Mouse (Mus musculus) ovary, adult 18-20 months (tissue): ENCODE measurements around the gene Nos1ap.

Experiments used
- DNase-seq: peaks from one replicate; pipeline ENCODE4 v3.0.0; 2022; ENCODE audit warnings: low spot score, mixed read lengths

Gene Nos1ap

DNA sequence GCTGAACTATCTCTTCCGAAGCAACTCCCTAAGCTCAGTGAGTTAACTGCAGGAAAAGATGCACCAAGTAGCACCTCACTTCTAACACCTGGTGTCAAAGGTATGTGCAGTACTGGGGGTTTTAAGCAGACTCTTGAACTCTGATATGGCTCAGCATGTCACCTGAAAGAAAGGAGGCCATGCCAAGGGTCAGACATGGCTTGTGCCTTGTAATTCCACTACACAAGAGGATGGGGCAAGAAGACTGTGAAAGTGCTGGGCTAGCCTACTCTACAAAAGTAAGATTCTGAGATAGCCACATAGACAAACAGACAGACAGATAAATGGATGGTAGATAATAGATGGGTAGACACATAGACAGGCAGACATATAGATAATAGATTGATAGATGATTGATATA is 87.7 kb downstream of the Nos1ap start:
- no peak for DNase-seq

GRCm38 (mm10) chr1:170501556-170501955 is 88.1 kb downstream of the Nos1ap start:
- DNase-seq = no peak

- DNase-seq = peak; percentile 30
Measured at GRCm38 (mm10) chr1:170499891-170500290, 89.8 kb downstream of the Nos1ap start.

- DNase-seq = no peak
Measured at GRCm38 (mm10) chr1:170499466-170499865, 90.2 kb downstream of the Nos1ap start.

GRCm38 (mm10) chr1:170498645-170499044 is 91.0 kb downstream of the Nos1ap start:
- DNase-seq = no peak

GRCm38 (mm10) chr1:170496221-170496620 is 93.4 kb downstream of the Nos1ap start:
- no peak for DNase-seq

GRCm38 (mm10) chr1:170495538-170496183 is 94.0 kb downstream of the Nos1ap start:
- no peak for DNase-seq

GRCm38 (mm10) chr1:170492527-170492926 is 97.1 kb downstream of the Nos1ap start:
- no peak for DNase-seq

DNA sequence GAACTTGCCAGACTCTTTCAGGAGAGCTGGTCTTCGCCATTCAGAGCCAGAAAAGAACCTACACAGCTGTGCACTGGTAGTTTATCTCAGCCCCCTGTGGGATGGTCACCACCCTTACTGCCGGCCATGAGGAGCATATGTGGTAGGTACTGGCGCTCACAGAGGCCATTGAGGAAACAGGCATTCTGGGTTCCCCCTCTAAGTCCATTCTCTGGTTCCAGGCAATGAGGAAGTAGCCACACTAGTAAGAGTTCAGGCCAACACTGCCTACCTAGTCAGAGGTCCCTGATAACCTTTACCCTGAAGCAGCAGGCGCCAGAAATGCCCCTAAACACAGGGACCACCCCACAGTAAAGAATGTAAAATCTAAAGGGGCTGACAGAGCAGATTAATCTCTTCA is 97.6 kb downstream of the Nos1ap start:
- DNase-seq = no peak

GRCm38 (mm10) chr1:170489936-170490335 is 99.7 kb downstream of the Nos1ap start:
- no peak for DNase-seq

DNA sequence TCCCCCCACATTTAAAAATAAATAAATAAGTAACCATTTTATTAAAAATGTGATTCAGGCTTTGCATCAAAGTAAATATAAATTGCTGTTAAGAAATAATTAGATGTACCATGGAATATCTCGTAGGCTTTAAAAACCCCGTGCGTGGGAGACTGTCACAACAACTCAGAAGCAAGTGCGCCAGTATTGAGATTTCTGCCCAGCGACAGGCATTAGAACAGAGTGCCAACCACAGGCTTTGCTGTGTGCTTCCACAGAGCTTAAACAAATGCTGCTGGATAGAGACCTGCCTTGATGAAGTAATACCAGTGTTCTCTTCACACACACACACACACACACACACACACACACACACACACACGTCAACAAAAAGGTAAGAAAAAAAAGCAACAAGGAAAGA is 100.2 kb downstream of the Nos1ap start:
- no peak for DNase-seq

DNA sequence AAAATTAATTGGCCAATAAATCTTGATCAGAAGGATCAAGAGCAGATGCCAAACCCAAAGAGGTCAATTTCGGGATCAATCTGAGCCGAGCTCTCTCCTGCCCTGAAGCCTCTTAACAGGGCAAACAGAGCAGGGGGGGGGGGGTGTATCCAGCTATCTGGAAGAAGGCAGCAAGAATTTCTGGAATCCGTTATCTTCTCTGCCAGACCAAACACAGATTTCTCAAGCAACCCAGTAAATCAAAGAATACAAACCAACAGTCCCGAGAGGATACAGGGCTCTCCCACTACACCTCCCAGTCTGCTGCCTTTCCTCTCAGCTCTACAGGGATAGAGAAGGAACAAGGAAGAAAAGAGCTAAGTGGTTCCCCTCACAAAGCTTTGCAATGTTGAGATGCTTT is 104.5 kb downstream of the Nos1ap start:
- DNase-seq = peak; percentile 17

DNA sequence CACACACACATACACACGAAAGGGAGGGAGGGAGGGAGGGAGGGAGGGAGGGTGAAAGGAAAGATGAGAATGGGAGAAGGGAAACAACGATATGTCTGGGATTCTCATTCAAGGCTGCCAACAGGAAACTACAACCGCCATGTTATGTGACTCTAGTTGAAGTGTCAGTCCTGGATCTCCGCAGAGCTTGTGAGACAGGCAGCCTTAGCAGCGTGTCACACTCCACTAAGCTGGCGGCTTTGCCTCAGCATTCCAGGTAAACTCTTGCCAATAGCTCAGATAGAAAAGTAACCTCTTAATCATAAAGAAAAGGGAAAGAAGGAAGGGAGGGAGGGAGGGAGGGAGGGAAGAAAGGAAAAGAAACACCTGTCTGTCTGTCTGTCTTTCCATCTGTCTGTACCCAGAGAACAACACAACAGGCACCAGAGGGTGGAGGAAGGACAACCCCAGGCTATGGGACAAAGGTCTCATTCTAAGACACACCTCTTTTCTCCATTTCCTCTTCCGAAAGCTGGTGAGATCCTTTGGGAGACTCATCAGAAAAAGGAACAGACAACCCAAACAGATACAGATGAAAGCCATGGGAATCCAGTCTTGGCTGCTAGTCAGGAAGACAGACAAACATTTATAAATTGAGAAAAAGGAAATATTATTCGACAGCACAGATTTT is 107.3 kb downstream of the Nos1ap start:
- no peak for DNase-seq

DNA sequence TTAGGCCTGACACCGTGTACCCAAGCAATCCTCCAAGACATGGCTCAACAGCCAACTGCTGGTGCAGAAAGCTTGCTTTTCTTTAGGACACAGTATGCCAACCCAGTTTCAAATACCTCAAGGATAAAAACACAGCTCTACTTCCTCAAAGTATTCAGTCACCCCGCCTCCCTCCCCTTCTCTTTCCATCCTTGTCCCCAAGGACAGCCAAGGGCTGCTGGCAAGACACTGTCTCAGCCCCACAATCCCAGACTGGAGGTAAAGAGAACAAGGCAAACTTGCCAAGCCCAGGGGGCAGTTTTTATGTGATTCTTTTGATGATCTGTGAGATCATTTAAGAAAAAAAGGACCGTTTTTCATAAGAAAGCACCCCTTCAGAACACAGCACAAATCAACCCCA is 108.6 kb downstream of the Nos1ap start:
- peak; percentile 55 for DNase-seq

DNA sequence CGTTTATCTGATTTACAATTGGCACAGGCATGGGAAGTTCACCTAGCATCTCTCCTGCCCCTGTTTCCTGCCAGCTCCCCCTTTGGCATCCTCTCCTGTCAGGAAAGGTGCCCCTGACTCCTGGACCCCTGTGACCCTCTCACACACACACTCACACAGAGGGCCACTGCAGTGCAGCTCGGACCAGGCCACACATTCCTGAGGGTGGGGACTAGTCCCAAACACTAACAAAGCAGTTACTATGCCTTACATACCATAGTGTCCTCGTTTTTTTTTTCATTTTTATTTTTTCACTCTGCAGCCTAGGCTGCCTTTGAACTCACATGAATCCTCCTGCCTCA is 110.2 kb downstream of the Nos1ap start:
- no peak for DNase-seq

- no peak for DNase-seq
Measured at GRCm38 (mm10) chr1:170478791-170479457, 110.7 kb downstream of the Nos1ap start.

- no peak for DNase-seq
Measured at GRCm38 (mm10) chr1:170477636-170478600, 111.7 kb downstream of the Nos1ap start.

DNA sequence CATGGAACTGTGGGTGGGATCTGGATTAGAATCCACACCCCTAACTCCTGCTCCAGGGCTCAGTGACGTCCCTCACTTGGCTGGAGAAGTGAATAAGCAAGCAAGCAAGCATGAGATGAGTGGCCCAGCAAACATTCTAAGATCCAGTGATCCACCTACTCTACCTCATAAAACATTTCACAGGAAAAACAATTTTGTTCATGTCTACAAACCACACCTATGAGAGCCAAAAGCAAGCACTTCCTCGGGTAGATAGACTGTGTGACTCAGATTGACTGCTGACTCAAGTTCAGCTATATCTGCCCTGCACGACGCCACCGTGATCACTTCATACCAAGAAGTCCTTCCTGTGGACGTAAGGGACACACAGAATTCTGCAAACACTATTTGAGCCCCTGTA is 116.2 kb downstream of the Nos1ap start:
- DNase-seq = no peak

- DNase-seq = no peak
Measured at GRCm38 (mm10) chr1:170472861-170473260, 116.8 kb downstream of the Nos1ap start.

- DNase-seq = no peak
Measured at GRCm38 (mm10) chr1:170466099-170467009, 123.3 kb downstream of the Nos1ap start.

GRCm38 (mm10) chr1:170462140-170462539 is 127.5 kb downstream of the Nos1ap start:
- no peak for DNase-seq
